Mouse (Mus musculus): ENCODE results near the gene Nfix.

Gene Nfix

GRCm38 (mm10) chr8:84799999-84800831 lies at the start of gene Nfix:
Gene Nfix (minus strand): TSS chr8:84800344.
- peak; percentile 61 to 70 for DNase-seq (ENCODE audit: low spot score in 2 of 2)

- DNase-seq (ENCODE audit: low spot score in 2 of 2): no peak
These were observed 47.7 kb upstream of the Nfix start for GRCm38 (mm10) chr8:84847684-84848435.

- DNase-seq (ENCODE audit: low spot score in 2 of 2): peak; percentile 100
These were observed 46.8 kb upstream of the Nfix start, which contains the start of gene Calr for GRCm38 (mm10) chr8:84846722-84847572. Gene Calr (minus strand): TSS chr8:84846934.

- DNase-seq (ENCODE audit: low spot score in 2 of 2): no peak
These were observed 46.1 kb upstream of the Nfix start for GRCm38 (mm10) chr8:84846094-84846721.

GRCm38 (mm10) chr8:84845355-84846093 lies 45.4 kb upstream of the Nfix start:
- no peak for DNase-seq (ENCODE audit: low spot score in 2 of 2)

GRCm38 (mm10) chr8:84844397-84845070 lies 44.4 kb upstream of the Nfix start:
- DNase-seq (ENCODE audit: low spot score in 2 of 2): no peak

GRCm38 (mm10) chr8:84841514-84841913 lies 41.4 kb upstream of the Nfix start:
- DNase-seq (ENCODE audit: low spot score in 2 of 2): no peak

GRCm38 (mm10) chr8:84840248-84840999 lies 40.3 kb upstream of the Nfix start, which contains the start of gene Rad23a:
Gene Rad23a (minus strand): TSS chr8:84840665.
- DNase-seq (ENCODE audit: low spot score in 2 of 2): peak; percentile 89

GRCm38 (mm10) chr8:84839875-84840247 lies 39.7 kb upstream of the Nfix start:
- DNase-seq (ENCODE audit: low spot score in 2 of 2): no peak

- DNase-seq (ENCODE audit: low spot score in 2 of 2): no peak
These were observed 39.3 kb upstream of the Nfix start for GRCm38 (mm10) chr8:84839411-84839810.

- DNase-seq (ENCODE audit: low spot score in 2 of 2): no peak
These were observed 38.4 kb upstream of the Nfix start for GRCm38 (mm10) chr8:84838513-84838912.

- no peak for DNase-seq (ENCODE audit: low spot score in 2 of 2)
These were observed 37.8 kb upstream of the Nfix start for GRCm38 (mm10) chr8:84837912-84838470.

GRCm38 (mm10) chr8:84837149-84837911 lies 37.2 kb upstream of the Nfix start:
- no peak for DNase-seq (ENCODE audit: low spot score in 2 of 2)

GRCm38 (mm10) chr8:84834866-84835855 lies 35.0 kb upstream of the Nfix start:
- no peak for DNase-seq (ENCODE audit: low spot score in 2 of 2)

GRCm38 (mm10) chr8:84834002-84834865 lies 34.1 kb upstream of the Nfix start:
- DNase-seq (ENCODE audit: low spot score in 2 of 2): no peak
